Mouse (Mus musculus) mouse trophoblast stem cell (cell line): Measurements from ENCODE around the gene Tk1.

Source experiments
- in situ Hi-C, 2 experiments: fragments of 300-500 bp; cut with MseI, MboI; formaldehyde crosslinking; loops; 2 replicates in 1 of 2; 3 replicates in 1 of 2; pipeline ENCODE4 v1.15.1; 2025

Tk1 gene

GRCm38 (mm10) chr11:117825333-117826101, at the start of gene Tk1, which contains the start of gene Afmid:
Gene Tk1, minus strand, starts transcription at chr11:117826092.
Gene Afmid, plus strand, starts transcription at chr11:117825924.
- in situ Hi-C loops, result no loop called here

GRCm38 (mm10) chr11:117875681-117876080, 49.8 kb upstream of the Tk1 start:
- in situ Hi-C loops, result no loop called here

GRCm38 (mm10) chr11:117874419-117874818, 48.5 kb upstream of the Tk1 start:
- in situ Hi-C loops, result loop anchor here in 1 of 2 experiments (5.0 kb wide), 1 partner anchor 348 kb away; no protein-coding TSS in a partner anchor

GRCm38 (mm10) chr11:117872861-117873608, 47.1 kb upstream of the Tk1 start, which contains the start of gene Tha1:
Gene Tha1, minus strand, starts transcription at chr11:117873481.
- in situ Hi-C loops, result loop anchor here in 1 of 2 experiments (5.0 kb wide), 1 partner anchor 349 kb away; no protein-coding TSS in a partner anchor

GRCm38 (mm10) chr11:117871911-117872584, 46.2 kb upstream of the Tk1 start:
- in situ Hi-C loops, result loop anchor here in 1 of 2 experiments (5.0 kb wide), 1 partner anchor 350 kb away; no protein-coding TSS in a partner anchor

- in situ Hi-C loops, result loop anchor here in 1 of 2 experiments (5.0 kb wide), 1 partner anchor 351 kb away; no protein-coding TSS in a partner anchor
Observed at GRCm38 (mm10) chr11:117871376-117871775, 45.5 kb upstream of the Tk1 start.

GRCm38 (mm10) chr11:117870688-117871365, 44.9 kb upstream of the Tk1 start:
- in situ Hi-C loops, result loop anchor here in 1 of 2 experiments (5.0 kb wide), 1 partner anchor 351 kb away; no protein-coding TSS in a partner anchor

GRCm38 (mm10) chr11:117865988-117866387, 40.1 kb upstream of the Tk1 start:
- in situ Hi-C loops, result no loop called here

GRCm38 (mm10) chr11:117864805-117865204, 38.9 kb upstream of the Tk1 start:
- in situ Hi-C loops, result no loop called here

GRCm38 (mm10) chr11:117863174-117863856, 37.4 kb upstream of the Tk1 start:
- in situ Hi-C loops, result no loop called here

GRCm38 (mm10) chr11:117860601-117861000, 34.7 kb upstream of the Tk1 start, which contains the start of gene Tmem235:
Gene Tmem235, plus strand, starts transcription at chr11:117860752.
- in situ Hi-C loops, result no loop called here

GRCm38 (mm10) chr11:117858392-117858791, 32.5 kb upstream of the Tk1 start:
- in situ Hi-C loops, result no loop called here

GRCm38 (mm10) chr11:117857462-117857861, 31.6 kb upstream of the Tk1 start:
- in situ Hi-C loops, result no loop called here

GRCm38 (mm10) chr11:117855975-117856374, 30.1 kb upstream of the Tk1 start:
- in situ Hi-C loops, result no loop called here

- in situ Hi-C loops, result no loop called here
Observed at GRCm38 (mm10) chr11:117855360-117855759, 29.5 kb upstream of the Tk1 start.

GRCm38 (mm10) chr11:117854241-117854640, 28.3 kb upstream of the Tk1 start:
- in situ Hi-C loops, result no loop called here

- in situ Hi-C loops, result no loop called here
Observed at GRCm38 (mm10) chr11:117852875-117853274, 27.0 kb upstream of the Tk1 start.

GRCm38 (mm10) chr11:117848985-117849671, 23.2 kb upstream of the Tk1 start, which contains the start of gene Birc5:
Gene Birc5, plus strand, starts transcription at chr11:117849251.
- in situ Hi-C loops, result no loop called here

- in situ Hi-C loops, result no loop called here
Observed at GRCm38 (mm10) chr11:117848271-117848984, 22.5 kb upstream of the Tk1 start.
